Mouse (Mus musculus): ENCODE results near the gene Olfr1269. TPM values are rescaled to one million over a fixed set of nuclear protein-coding genes. Genes with fewer than 3 reads are reported as not detected.

Olfr1269 gene
- total RNA-seq, 1 experiment, result not detected

Other genes with a start within 250 kb of the Olfr1269 start
- gene Olfr1257, start 243.0 kb downstream of the Olfr1269 start, total RNA-seq (2012; rRNA removed), result not detected in 2 replicates
- not detected in 2 replicates for gene Olfr1258, start 194.1 kb downstream of the Olfr1269 start, total RNA-seq (2012; rRNA removed)
- gene Olfr1259, start 172.7 kb downstream of the Olfr1269 start, total RNA-seq (2012; rRNA removed), result not detected in 2 replicates
- gene Olfr1260, start 147.1 kb downstream of the Olfr1269 start, total RNA-seq (2012; rRNA removed), result not detected in 2 replicates
- gene Olfr1261, start 130.2 kb downstream of the Olfr1269 start, total RNA-seq (2012; rRNA removed), result not detected in 2 replicates
- not detected in 2 replicates for gene Olfr1262, start 121.3 kb downstream of the Olfr1269 start, total RNA-seq (2012; rRNA removed)
- gene Olfr1263, start 109.3 kb downstream of the Olfr1269 start, total RNA-seq (2012; rRNA removed), result not detected in 2 replicates
- gene Olfr1264, start 95.8 kb downstream of the Olfr1269 start, total RNA-seq (2012; rRNA removed), result not detected in 2 replicates
- not detected in 2 replicates for gene Olfr1265, start 86.1 kb downstream of the Olfr1269 start, total RNA-seq (2012; rRNA removed)
- not detected in 2 replicates for gene Olfr140, start 57.8 kb downstream of the Olfr1269 start, total RNA-seq (2012; rRNA removed)
- gene Olfr32, start 20.9 kb upstream of the Olfr1269 start, total RNA-seq (2012; rRNA removed), result not detected in 2 replicates
- gene Olfr1270, start 31.7 kb upstream of the Olfr1269 start, total RNA-seq (2012; rRNA removed), result not detected in 2 replicates
- gene Olfr1506, start 103.1 kb upstream of the Olfr1269 start, total RNA-seq (2012; rRNA removed), result 0.13 TPM in 1 of 2 replicates, not detected in the other
- gene Olfr142, start 136.2 kb upstream of the Olfr1269 start, total RNA-seq (2012; rRNA removed), result not detected in 2 replicates
- gene Olfr1271, start 149.6 kb upstream of the Olfr1269 start, total RNA-seq (2012; rRNA removed), result not detected in 2 replicates
- not detected in 2 replicates for gene Olfr1272, start 171.4 kb upstream of the Olfr1269 start, total RNA-seq (2012; rRNA removed)
- 0.11 TPM in 1 of 2 replicates, not detected in the other for gene Gm13769, start 200.8 kb upstream of the Olfr1269 start, total RNA-seq (2012; rRNA removed)